Mouse (Mus musculus) layer of hippocampus, postnatal 14 days (tissue): ENCODE data around the gene 4930595D18Rik. TPM values are rescaled to one million over a fixed set of nuclear protein-coding genes. Genes with fewer than 3 reads are reported as not detected.

ENCODE experiments used
- DNase-seq, 2 experiments: peaks; one replicate each; pipeline ENCODE4 v3.0.0; 2021 to 2022; ENCODE audit warnings: low spot score in 2 of 2, mixed read lengths in 1 of 2
- total RNA-seq, 2 experiments: library from RNA; stranded (reverse); gene quantifications; 2 replicates each; pipeline ENCODE4 v1.2.3; 2021

The 4930595D18Rik gene
- total RNA-seq, 2 experiments from 2014 or later = 0.41 TPM; not detected in 1

DNA sequence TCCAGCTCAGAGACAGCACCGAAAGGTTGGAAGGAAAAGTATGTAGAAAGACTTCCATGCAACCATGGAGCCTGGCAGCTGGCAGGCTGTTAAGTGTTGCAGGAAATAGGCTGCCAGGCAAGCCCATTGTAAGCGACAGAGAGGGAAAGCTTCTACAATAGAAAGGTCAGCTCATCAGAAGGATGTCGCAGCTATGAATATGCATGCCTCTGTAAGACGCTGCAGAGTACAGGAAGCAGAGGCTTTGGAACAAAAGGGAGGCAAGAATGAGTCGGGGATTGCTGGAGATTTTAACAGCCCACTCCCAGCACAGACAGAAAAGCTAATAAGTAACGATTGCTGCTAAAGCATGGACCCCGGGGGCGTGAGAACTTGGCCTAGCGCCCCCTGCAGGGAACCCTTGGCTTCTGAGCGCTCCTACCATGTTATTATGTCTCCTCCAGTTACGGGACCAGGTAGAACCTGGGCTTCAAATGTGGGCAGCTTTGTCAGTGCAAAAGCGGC lies 41.2 kb downstream of the 4930595D18Rik start:
- peak in 1 of 2 experiments; percentile 26 for DNase-seq

- DNase-seq = no peak
Observed at GRCm38 (mm10) chr12:111137079-111137478, 47.2 kb downstream of the 4930595D18Rik start.

DNA sequence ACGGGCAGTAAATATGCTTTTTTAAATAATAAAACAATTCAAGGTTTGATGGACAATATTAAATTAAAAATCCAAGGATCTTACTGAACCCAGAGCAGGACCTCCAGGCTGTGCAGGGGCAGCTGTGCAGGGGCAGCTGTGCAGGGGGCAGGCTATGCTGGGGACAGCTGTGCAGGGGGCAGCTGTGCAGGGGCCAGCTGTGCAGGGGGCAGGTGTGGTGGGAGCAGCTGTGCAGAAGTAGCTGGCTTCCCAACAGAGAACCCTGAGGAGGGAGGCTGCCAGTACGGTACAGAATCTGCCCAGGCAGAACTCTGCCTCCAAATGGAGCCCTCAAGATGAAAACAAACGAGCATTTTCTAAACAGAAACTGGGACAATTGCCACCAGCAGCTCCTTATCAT lies 48.3 kb downstream of the 4930595D18Rik start:
- DNase-seq = no peak

- peak; percentile 52 to 61 for DNase-seq
Observed at GRCm38 (mm10) chr12:111134791-111135733, 49.2 kb downstream of the 4930595D18Rik start.

DNA sequence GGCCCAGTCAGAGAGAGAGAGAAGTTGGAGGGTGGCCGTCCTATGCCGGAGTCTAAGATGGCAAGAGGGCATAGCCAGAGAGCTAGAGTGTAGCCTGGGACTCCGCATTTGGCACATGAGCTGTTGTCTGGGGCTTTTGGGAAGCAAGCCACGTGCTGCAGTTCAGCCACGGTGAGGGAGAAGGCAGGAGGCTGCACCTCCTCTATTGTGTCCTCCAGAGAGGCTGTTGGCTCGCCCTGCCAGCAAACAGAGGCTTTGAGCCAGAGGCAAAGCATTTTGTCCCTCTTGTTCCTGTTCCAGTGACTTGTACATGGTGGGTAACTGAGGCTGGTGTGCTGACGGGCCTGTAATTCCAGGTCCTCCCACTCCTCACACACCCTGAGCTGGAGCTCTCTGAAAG lies 50.1 kb downstream of the 4930595D18Rik start:
- peak in 1 of 2 experiments; percentile 39 for DNase-seq

- DNase-seq = no peak
Observed at GRCm38 (mm10) chr12:111125666-111126065, 58.6 kb downstream of the 4930595D18Rik start.

GRCm38 (mm10) chr12:111124601-111125260 lies 59.6 kb downstream of the 4930595D18Rik start:
- DNase-seq = no peak

DNA sequence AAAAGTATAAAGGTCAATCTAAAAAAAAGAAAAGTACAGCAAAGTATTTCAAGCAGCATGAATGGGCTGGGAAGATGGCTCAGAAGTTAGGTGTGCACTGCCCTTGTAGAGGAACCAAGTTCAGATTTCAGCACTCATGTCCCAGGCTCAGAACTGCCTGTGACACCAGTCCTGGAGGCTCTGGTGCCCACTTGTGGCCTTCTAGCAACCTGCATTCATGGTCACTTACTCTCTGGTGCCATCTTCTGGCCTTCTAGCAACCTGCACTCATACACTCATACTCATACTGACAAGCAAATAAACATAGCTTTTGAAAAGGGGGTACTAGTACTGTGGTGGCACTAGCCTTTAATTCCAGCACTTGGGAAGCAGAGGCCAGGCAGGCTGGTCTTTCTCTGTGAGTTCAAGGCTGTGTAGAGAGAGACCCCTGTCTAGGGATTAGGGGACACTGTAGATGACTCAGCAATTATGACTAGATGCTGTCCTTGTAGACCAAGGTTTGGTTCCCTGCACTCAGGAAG lies 61.9 kb downstream of the 4930595D18Rik start:
- DNase-seq = no peak

DNA sequence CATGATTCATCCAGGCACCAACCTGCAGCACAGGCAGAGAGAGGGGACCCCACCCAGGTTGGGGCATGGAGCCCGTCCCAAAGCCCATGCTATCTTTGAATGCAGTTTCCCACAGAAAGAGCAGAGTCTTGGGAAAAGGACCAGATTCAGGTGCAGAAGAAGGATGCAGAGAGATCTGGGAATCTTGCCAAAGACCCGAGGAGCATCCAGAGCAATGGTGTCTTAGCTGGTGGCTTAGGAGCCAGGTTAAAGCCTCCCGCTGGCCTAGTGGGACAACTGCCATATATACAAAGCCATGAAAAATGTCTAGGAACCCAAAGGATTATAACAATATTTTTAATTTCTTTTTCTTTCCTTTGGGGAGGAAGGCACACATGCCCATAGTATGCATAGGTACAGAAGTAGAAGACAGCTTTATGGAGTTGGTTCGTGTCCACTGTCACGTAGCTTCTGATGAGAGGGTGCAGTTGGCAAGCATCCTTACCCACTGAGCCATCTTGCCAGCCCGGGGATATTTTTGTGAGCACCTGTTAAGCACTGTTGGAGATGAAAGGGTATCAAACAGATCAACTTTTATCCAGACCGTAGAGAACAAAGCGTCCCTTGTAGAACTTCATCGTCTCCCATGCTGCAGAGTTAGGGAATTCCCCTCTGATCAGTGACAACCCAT lies 63.2 kb downstream of the 4930595D18Rik start:
- no peak for DNase-seq

DNA sequence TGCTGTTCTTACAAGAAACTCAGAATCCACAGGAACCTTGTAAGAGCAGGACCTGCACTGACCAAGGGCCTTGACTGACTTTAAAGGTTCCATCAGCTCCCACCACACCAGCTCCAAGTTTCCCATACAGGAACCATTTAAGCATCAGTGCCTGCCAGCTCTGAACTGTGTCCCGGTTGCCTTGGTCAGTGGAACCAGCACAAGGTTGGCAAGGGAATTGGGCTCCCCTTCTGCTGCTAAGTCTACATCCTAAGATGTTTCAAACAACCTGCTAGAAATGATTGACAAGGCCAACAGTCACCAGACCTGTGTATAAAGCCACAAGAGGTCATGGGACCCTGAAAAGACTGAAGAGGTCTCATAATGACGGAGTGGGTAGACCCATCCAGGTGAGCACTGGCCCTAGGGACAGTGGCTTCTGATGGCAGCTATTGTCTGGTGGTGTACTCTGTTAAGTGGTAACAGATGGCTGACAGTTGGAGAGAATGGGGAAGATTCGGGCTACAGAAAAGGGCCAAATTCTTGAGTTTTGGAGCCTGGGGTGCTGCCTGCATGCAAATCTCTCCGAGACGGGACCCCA lies 64.7 kb downstream of the 4930595D18Rik start:
- DNase-seq = no peak

- DNase-seq = no peak
Observed at GRCm38 (mm10) chr12:111114593-111114992, 69.7 kb downstream of the 4930595D18Rik start.

DNA sequence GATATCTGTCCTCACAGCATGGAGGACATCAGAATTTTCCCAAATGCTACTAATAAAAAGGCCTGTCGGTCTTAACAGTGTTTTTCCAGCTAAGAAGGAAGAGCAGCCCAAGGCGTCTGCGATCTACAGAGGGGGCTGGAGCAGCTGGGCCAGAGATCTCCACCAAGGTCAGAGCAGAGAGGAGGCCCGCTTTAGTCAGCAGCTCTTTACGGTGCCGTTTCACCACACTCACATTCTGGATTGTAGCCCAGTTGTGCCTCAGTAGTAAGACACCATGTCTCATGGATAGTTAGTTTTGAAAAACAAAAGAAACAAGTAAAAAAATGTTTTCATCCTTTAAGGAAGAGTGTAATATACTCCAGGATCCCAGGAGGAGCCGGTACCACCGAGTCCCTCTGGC lies 73.1 kb downstream of the 4930595D18Rik start:
- DNase-seq = no peak

Other genes with a start within 250 kb of the 4930595D18Rik start
- 10 to 100 TPM in 1 of 2 experiments, 1 to 10 TPM in 1; 9.6 to 10.1 TPM for gene Ankrd9, start 205.5 kb downstream of the 4930595D18Rik start, total RNA-seq
- 10 to 100 TPM; 17.6 to 19.2 TPM for gene Rcor1, start 145.1 kb downstream of the 4930595D18Rik start, total RNA-seq
- 100 to 1,000 TPM; 124 to 128 TPM for gene Traf3, start 18.1 kb downstream of the 4930595D18Rik start, total RNA-seq
- 10 to 100 TPM in 1 of 2 experiments, 1 to 10 TPM in 1; 5.9 to 11.1 TPM for gene Amn, start 86.6 kb upstream of the 4930595D18Rik start, total RNA-seq
- gene Cdc42bpb, start 193.2 kb upstream of the 4930595D18Rik start, total RNA-seq = 100 to 1,000 TPM; 117 to 125 TPM
- gene Lbhd2, start 222.3 kb upstream of the 4930595D18Rik start, total RNA-seq = 1 to 10 TPM in 1 of 2 experiments, under 1 TPM in 1; 0.62 to 1.8 TPM
- 1 to 10 TPM; 1.2 to 2.3 TPM for gene Exoc3l4, start 232.5 kb upstream of the 4930595D18Rik start, total RNA-seq